Mouse (Mus musculus) ZHBTc4 (cell line): ENCODE measurements around the gene Vmn1r48.
"Not testable (repeated sequence)": the region's sequence is repeated elsewhere in the genome, so short reads cannot be mapped to it uniquely, and the experiment has no call there.

Experiments used
- DNase-seq: peaks from one replicate; pipeline ENCODE4 v3.0.0-alpha.2; 2011; ENCODE audit warnings: low read depth, low spot score

Vmn1r48 gene

GRCm38 (mm10) chr6:90036741-90037140, at the start of gene Vmn1r48:
TSS of gene Vmn1r48 (minus strand) at chr6:90036841.
- DNase-seq: not testable (repeated sequence)

- no peak for DNase-seq
Observed at GRCm38 (mm10) chr6:90078406-90078805, 41.8 kb upstream of the Vmn1r48 start, which contains the start of gene Vmn1r49. TSS of gene Vmn1r49 (minus strand) at chr6:90078506.

GRCm38 (mm10) chr6:90015847-90016246, 20.8 kb downstream of the Vmn1r48 start, which contains the start of gene Vmn1r47:
TSS of gene Vmn1r47 (plus strand) at chr6:90016147.
- not testable (repeated sequence) for DNase-seq

GRCm38 (mm10) chr6:89985989-89986388, 50.7 kb downstream of the Vmn1r48 start:
- DNase-seq: peak; percentile 5
